Mouse (Mus musculus): ENCODE measurements around the gene Olfr792. TPM values are rescaled to one million over a fixed set of nuclear protein-coding genes. Genes with fewer than 3 reads are reported as not detected.

Olfr792 gene
- polyA plus RNA-seq (2016; fragmentation: Nextera tagmentation; extraction: Ambion mirVana): not detected in 2 replicates

GRCm38 (mm10) chr10:129538862-129539261, at the start of gene Olfr792:
Gene Olfr792 (plus strand): TSS chr10:129539162.
- Histone ChIP-seq H3K4me1 (no peaks in the 10 kb centered on the region), H3K4me2 (no peak within 1 kb of the TSS), H3K9me3 (no peaks in the 10 kb centered on the region), H3K27ac (no peak within 1 kb of the TSS), H3K4me3 (replicated peaks) (no peak within 1 kb of the TSS), H3K9ac (no peak within 1 kb of the TSS), H3K27me3 (no peaks in the 10 kb centered on the region), H3K36me3 (replicated peaks) (no peaks in the 10 kb centered on the region)
- no peak for ATAC-seq (ENCODE audit: low FRiP score)
- 89% methylated on average over 1 of the region's 1 CpGs for WGBS

DNA sequence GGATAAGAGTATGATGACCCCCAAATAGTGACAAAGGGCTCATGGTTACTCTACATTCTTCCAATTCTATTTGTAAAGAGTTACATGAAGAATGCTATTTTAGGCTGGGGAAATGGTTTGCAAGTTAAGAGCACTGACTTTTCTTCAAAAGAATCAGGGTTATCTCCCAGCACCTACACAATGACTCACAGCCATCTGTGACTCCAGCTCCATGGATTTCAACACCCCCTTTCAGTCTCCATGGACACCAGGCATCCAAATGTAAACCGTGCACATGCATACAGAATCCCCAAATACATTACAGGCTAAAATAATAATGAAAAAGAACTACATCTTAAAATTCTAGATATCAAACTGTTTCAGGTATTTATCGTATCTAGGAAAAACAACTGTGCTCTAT, 48.9 kb upstream of the Olfr792 start:
- no peaks in the 10 kb centered on the region for H3K27me3 ChIP-seq
- no peaks in the 10 kb centered on the region for H3K4me1 ChIP-seq
- no peak for ATAC-seq (ENCODE audit: low FRiP score)
- no peaks in the 10 kb centered on the region for H3K9me3 ChIP-seq
- H3K4me3 ChIP-seq (replicated peaks): no peak overlapping the region
- no peaks in the 10 kb centered on the region for H3K36me3 ChIP-seq (replicated peaks)
- no peak overlapping the region for H3K4me2 ChIP-seq
- no peak overlapping the region for H3K27ac ChIP-seq
- H3K9ac ChIP-seq: no peak overlapping the region
- 81% methylated on average over 2 of the region's 2 CpGs for WGBS

DNA sequence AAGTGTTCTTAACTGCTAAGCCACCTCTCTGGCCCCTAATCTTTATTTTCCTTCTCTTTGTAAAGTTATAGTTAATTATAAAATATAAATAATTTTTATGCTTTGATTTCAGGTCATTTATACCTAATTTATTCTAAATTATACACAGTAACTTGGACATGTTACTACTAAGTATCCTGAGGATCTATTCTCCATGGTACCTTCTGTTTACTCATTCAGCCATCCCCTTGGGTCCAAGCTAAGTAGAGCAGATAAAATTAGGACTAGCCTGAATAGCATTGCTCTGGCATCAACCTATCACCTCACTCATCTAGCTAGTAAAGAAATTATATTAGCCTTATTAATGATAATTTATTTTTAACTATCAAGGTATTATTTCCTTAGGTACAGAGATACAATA, 40.8 kb upstream of the Olfr792 start, which contains the start of gene Olfr790:
Gene Olfr790, plus strand, starts transcription at position 301 of the 400 bp plus-strand sequence.
- no peaks in the 10 kb centered on the region for H3K27me3 ChIP-seq
- H3K4me2 ChIP-seq: no peak within 1 kb of the TSS
- H3K36me3 ChIP-seq (replicated peaks): no peaks in the 10 kb centered on the region
- no peak within 1 kb of the TSS for H3K9ac ChIP-seq
- no peak within 1 kb of the TSS for H3K4me3 ChIP-seq (replicated peaks)
- H3K9me3 ChIP-seq: no peaks in the 10 kb centered on the region
- H3K4me1 ChIP-seq: no peaks in the 10 kb centered on the region
- no peak for ATAC-seq (ENCODE audit: low FRiP score)
- H3K27ac ChIP-seq: no peak within 1 kb of the TSS

DNA sequence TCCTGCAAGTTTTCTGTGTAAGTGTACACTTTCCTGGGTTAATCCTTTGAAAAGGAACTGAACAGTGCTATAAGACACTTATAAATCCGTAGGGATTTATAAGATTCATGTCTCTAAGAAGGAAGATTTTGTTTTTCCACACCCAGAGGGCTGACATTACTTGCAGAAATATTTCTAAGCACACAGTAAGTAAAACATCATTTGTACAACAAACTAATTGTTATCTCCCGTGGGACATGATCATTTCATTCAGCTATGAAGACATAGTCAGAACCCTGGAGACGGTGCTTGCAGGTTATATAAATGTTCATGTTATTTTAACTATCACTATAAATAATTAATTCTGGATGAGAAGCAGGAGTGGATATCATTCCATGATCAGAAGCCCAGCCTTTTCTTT, 17.5 kb upstream of the Olfr792 start, which contains the start of gene Olfr791:
Gene Olfr791, plus strand, starts transcription at position 301 of the 400 bp plus-strand sequence.
- H3K36me3 ChIP-seq (replicated peaks): no peaks in the 10 kb centered on the region
- H3K27ac ChIP-seq: no peak within 1 kb of the TSS
- no peaks in the 10 kb centered on the region for H3K27me3 ChIP-seq
- H3K9ac ChIP-seq: no peak within 1 kb of the TSS
- WGBS: 79% methylated on average over 3 of the region's 3 CpGs
- no peak within 1 kb of the TSS for H3K4me2 ChIP-seq
- H3K9me3 ChIP-seq: no peaks in the 10 kb centered on the region
- no peak for ATAC-seq (ENCODE audit: low FRiP score)
- H3K4me1 ChIP-seq: no peaks in the 10 kb centered on the region
- H3K4me3 ChIP-seq (replicated peaks): no peak within 1 kb of the TSS

- no peak overlapping the region for H3K4me2 ChIP-seq
- peaks cover 6% of the 10 kb centered on the region for H3K9me3 ChIP-seq
- WGBS: 58% methylated on average over 1 of the region's 1 CpGs
- ATAC-seq (ENCODE audit: low FRiP score): no peak
- no peaks in the 10 kb centered on the region for H3K36me3 ChIP-seq (replicated peaks)
- no peak overlapping the region for H3K4me3 ChIP-seq (replicated peaks)
- no peaks in the 10 kb centered on the region for H3K4me1 ChIP-seq
- H3K27ac ChIP-seq: no peak overlapping the region
- no peaks in the 10 kb centered on the region for H3K27me3 ChIP-seq
- H3K9ac ChIP-seq: no peak overlapping the region
Observed at GRCm38 (mm10) chr10:129549354-129549753, 10.4 kb downstream of the Olfr792 start.

DNA sequence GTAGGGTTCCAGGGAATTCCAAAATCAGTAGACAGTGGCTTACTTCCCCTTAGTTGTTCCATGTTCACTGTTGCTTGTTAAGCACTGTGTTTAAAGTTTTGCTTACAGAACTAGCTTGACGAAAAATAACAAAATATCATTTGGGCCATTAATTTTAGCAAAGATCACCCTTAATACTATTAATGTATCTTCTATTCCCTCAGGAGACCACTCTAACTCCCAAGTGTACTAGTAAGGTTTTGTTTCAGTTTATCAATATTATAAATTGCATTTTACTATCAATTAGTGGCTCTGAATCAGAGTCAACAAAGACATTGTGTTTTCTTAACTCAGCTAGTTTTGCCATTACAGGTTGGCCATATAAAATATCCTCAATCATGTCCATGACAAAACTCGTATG, 28.4 kb downstream of the Olfr792 start, which contains the start of gene Olfr794:
Gene Olfr794, plus strand, starts transcription at position 301 of the 400 bp plus-strand sequence.
- H3K36me3 ChIP-seq (replicated peaks): no peaks in the 10 kb centered on the region
- H3K27me3 ChIP-seq: no peaks in the 10 kb centered on the region
- WGBS: 87% methylated on average over 2 of the region's 2 CpGs
- no peak within 1 kb of the TSS for H3K4me3 ChIP-seq (replicated peaks)
- no peaks in the 10 kb centered on the region for H3K4me1 ChIP-seq
- H3K9ac ChIP-seq: no peak within 1 kb of the TSS
- ATAC-seq (ENCODE audit: low FRiP score): no peak
- H3K27ac ChIP-seq: no peak within 1 kb of the TSS
- H3K4me2 ChIP-seq: no peak within 1 kb of the TSS
- H3K9me3 ChIP-seq: no peaks in the 10 kb centered on the region

GRCm38 (mm10) chr10:129577066-129577465, 38.1 kb downstream of the Olfr792 start:
- no peaks in the 10 kb centered on the region for H3K4me1 ChIP-seq
- no peak overlapping the region for H3K4me3 ChIP-seq (replicated peaks)
- H3K27ac ChIP-seq: no peak overlapping the region
- H3K9me3 ChIP-seq: no peaks in the 10 kb centered on the region
- no peak for ATAC-seq (ENCODE audit: low FRiP score)
- 69% methylated on average over 1 of the region's 1 CpGs for WGBS
- H3K9ac ChIP-seq: no peak overlapping the region
- H3K4me2 ChIP-seq: no peak overlapping the region
- no peaks in the 10 kb centered on the region for H3K36me3 ChIP-seq (replicated peaks)
- H3K27me3 ChIP-seq: no peaks in the 10 kb centered on the region

Small RNA genes lying within 50 kb of the gene (microRNA-seq; reads per million reads assigned to microRNA genes)
- not detected for gene Gm23252

Other genes starting within 250 kb of the Olfr792 start
- not detected in 2 replicates for gene Olfr780, start 221.0 kb upstream of the Olfr792 start, polyA plus RNA-seq (2016; fragmentation: Nextera tagmentation; extraction: Ambion mirVana)
- gene Olfr781, start 210.3 kb upstream of the Olfr792 start, polyA plus RNA-seq (2016; fragmentation: Nextera tagmentation; extraction: Ambion mirVana): not detected in 2 replicates
- not detected in 2 replicates for gene Olfr782, start 190.3 kb upstream of the Olfr792 start, polyA plus RNA-seq (2016; fragmentation: Nextera tagmentation; extraction: Ambion mirVana)
- gene Olfr784, start 155.1 kb upstream of the Olfr792 start, polyA plus RNA-seq (2016; fragmentation: Nextera tagmentation; extraction: Ambion mirVana): 0.12 and 0.17 TPM in 2 replicates
- not detected in 2 replicates for gene Olfr785, start 133.7 kb upstream of the Olfr792 start, polyA plus RNA-seq (2016; fragmentation: Nextera tagmentation; extraction: Ambion mirVana)
- gene Olfr786, start 111.9 kb upstream of the Olfr792 start, polyA plus RNA-seq (2016; fragmentation: Nextera tagmentation; extraction: Ambion mirVana): not detected in 2 replicates
- not detected in 2 replicates for gene Olfr787, start 77.3 kb upstream of the Olfr792 start, polyA plus RNA-seq (2016; fragmentation: Nextera tagmentation; extraction: Ambion mirVana)
- gene Olfr788, start 68.2 kb upstream of the Olfr792 start, polyA plus RNA-seq (2016; fragmentation: Nextera tagmentation; extraction: Ambion mirVana): not detected in 2 replicates
- not detected in 2 replicates for gene Olfr789, start 54.4 kb upstream of the Olfr792 start, polyA plus RNA-seq (2016; fragmentation: Nextera tagmentation; extraction: Ambion mirVana)
- not detected in 2 replicates for gene Olfr790, start 40.7 kb upstream of the Olfr792 start, polyA plus RNA-seq (2016; fragmentation: Nextera tagmentation; extraction: Ambion mirVana)
- not detected in 2 replicates for gene Olfr791, start 17.4 kb upstream of the Olfr792 start, polyA plus RNA-seq (2016; fragmentation: Nextera tagmentation; extraction: Ambion mirVana)
- not detected in 2 replicates for gene Olfr794, start 28.5 kb downstream of the Olfr792 start, polyA plus RNA-seq (2016; fragmentation: Nextera tagmentation; extraction: Ambion mirVana)
- not detected in 2 replicates for gene Olfr796, start 73.4 kb downstream of the Olfr792 start, polyA plus RNA-seq (2016; fragmentation: Nextera tagmentation; extraction: Ambion mirVana)
- not detected in 2 replicates for gene Olfr798, start 88.8 kb downstream of the Olfr792 start, polyA plus RNA-seq (2016; fragmentation: Nextera tagmentation; extraction: Ambion mirVana)
- gene Olfr799, start 98.3 kb downstream of the Olfr792 start, polyA plus RNA-seq (2016; fragmentation: Nextera tagmentation; extraction: Ambion mirVana): not detected in 2 replicates
- gene Olfr800, start 118.5 kb downstream of the Olfr792 start, polyA plus RNA-seq (2016; fragmentation: Nextera tagmentation; extraction: Ambion mirVana): not detected in 2 replicates
- not detected in 2 replicates for gene Olfr801, start 134.7 kb downstream of the Olfr792 start, polyA plus RNA-seq (2016; fragmentation: Nextera tagmentation; extraction: Ambion mirVana)
- 0.04 TPM in 1 of 2 replicates, not detected in the other for gene Olfr802, start 149.0 kb downstream of the Olfr792 start, polyA plus RNA-seq (2016; fragmentation: Nextera tagmentation; extraction: Ambion mirVana)
- not detected in 2 replicates for gene Olfr803, start 155.1 kb downstream of the Olfr792 start, polyA plus RNA-seq (2016; fragmentation: Nextera tagmentation; extraction: Ambion mirVana)
- not detected in 2 replicates for gene Olfr804, start 164.0 kb downstream of the Olfr792 start, polyA plus RNA-seq (2016; fragmentation: Nextera tagmentation; extraction: Ambion mirVana)
- gene Olfr805, start 190.2 kb downstream of the Olfr792 start, polyA plus RNA-seq (2016; fragmentation: Nextera tagmentation; extraction: Ambion mirVana): not detected in 2 replicates
- not detected in 2 replicates for gene Olfr806, start 202.8 kb downstream of the Olfr792 start, polyA plus RNA-seq (2016; fragmentation: Nextera tagmentation; extraction: Ambion mirVana)
- gene Olfr807, start 218.6 kb downstream of the Olfr792 start, polyA plus RNA-seq (2016; fragmentation: Nextera tagmentation; extraction: Ambion mirVana): not detected in 2 replicates
- gene Olfr808, start 226.3 kb downstream of the Olfr792 start, polyA plus RNA-seq (2016; fragmentation: Nextera tagmentation; extraction: Ambion mirVana): 0.06 TPM in 1 of 2 replicates, not detected in the other
- not detected in 2 replicates for gene Olfr809, start 235.5 kb downstream of the Olfr792 start, polyA plus RNA-seq (2016; fragmentation: Nextera tagmentation; extraction: Ambion mirVana)